Mouse (Mus musculus): ENCODE data around the gene U2surp. TPM values are rescaled to one million over a fixed set of nuclear protein-coding genes. Genes with fewer than 3 reads are reported as not detected.
"Not testable (repeated sequence)": the region's sequence is repeated elsewhere in the genome, so short reads cannot be mapped to it uniquely, and the experiment has no call there.

Gene U2surp
- total RNA-seq, 2 experiments from 2014 or later = 48.9 to 50.0 TPM

- DNase-seq = no peak
- intact Hi-C loops (cut with DNase I) = no loop called here
Observed at GRCm38 (mm10) chr9:95479981-95480380, 31.8 kb downstream of the U2surp start.

GRCm38 (mm10) chr9:95478443-95478842 is 33.4 kb downstream of the U2surp start:
- no peak for DNase-seq
- intact Hi-C loops (cut with DNase I) = no loop called here

- peak in 1 of 2 experiments; percentile 30 for DNase-seq
- intact Hi-C loops (cut with DNase I) = loop anchor here (5.0 kb wide), 1 partner anchor 379 kb away; no protein-coding TSS in a partner anchor
Observed at GRCm38 (mm10) chr9:95472926-95473325, 38.9 kb downstream of the U2surp start.

- intact Hi-C loops (cut with DNase I); DNase-seq: not testable (repeated sequence)
Observed at GRCm38 (mm10) chr9:95469011-95469576, 42.7 kb downstream of the U2surp start.

GRCm38 (mm10) chr9:95464028-95464427 is 47.8 kb downstream of the U2surp start:
- intact Hi-C loops (cut with DNase I) = loop anchor here (2.0 kb wide), 1 partner anchor 725 kb away; no protein-coding TSS in a partner anchor
- DNase-seq = no peak

- DNase-seq = no peak
- intact Hi-C loops (cut with DNase I) = no loop called here
Observed at GRCm38 (mm10) chr9:95451931-95452330, 59.9 kb downstream of the U2surp start.

GRCm38 (mm10) chr9:95450586-95450985 is 61.2 kb downstream of the U2surp start:
- intact Hi-C loops (cut with DNase I) = no loop called here
- DNase-seq = peak; percentile 34 to 47

- intact Hi-C loops (cut with DNase I) = no loop called here
- peak; percentile 20 to 59 for DNase-seq
Observed at GRCm38 (mm10) chr9:95442321-95442731, 69.5 kb downstream of the U2surp start.

- no peak for DNase-seq
- intact Hi-C loops (cut with DNase I) = no loop called here
Observed at GRCm38 (mm10) chr9:95437883-95438282, 73.9 kb downstream of the U2surp start.

GRCm38 (mm10) chr9:95436294-95436613 is 75.5 kb downstream of the U2surp start:
- no peak for DNase-seq
- intact Hi-C loops (cut with DNase I) = no loop called here

- intact Hi-C loops (cut with DNase I) = no loop called here
- no peak for DNase-seq
Observed at GRCm38 (mm10) chr9:95435506-95436293, 76.1 kb downstream of the U2surp start.

- DNase-seq = no peak
- intact Hi-C loops (cut with DNase I) = no loop called here
Observed at GRCm38 (mm10) chr9:95428277-95428676, 83.5 kb downstream of the U2surp start.

GRCm38 (mm10) chr9:95413911-95414310 is 97.9 kb downstream of the U2surp start:
- no peak for DNase-seq
- intact Hi-C loops (cut with DNase I) = no loop called here

GRCm38 (mm10) chr9:95412047-95412446 is 99.7 kb downstream of the U2surp start:
- no peak for DNase-seq
- intact Hi-C loops (cut with DNase I) = no loop called here

GRCm38 (mm10) chr9:95407586-95408220 is 104.1 kb downstream of the U2surp start:
- intact Hi-C loops (cut with DNase I) = loop anchor here (5.0 kb wide), 3 partner anchors 220 to 535 kb away; no protein-coding TSS in a partner anchor
- DNase-seq = no peak

Other genes with a start within 250 kb of the U2surp start
- 1 to 10 TPM; 3.3 to 4.3 TPM for gene Chst2, start 105.3 kb downstream of the U2surp start, total RNA-seq (2021)
- gene Paqr9, start 47.7 kb upstream of the U2surp start, total RNA-seq (2021) = 10 to 100 TPM; 45.9 to 56.3 TPM
- gene Pcolce2, start 125.6 kb upstream of the U2surp start, total RNA-seq (2021) = 10 to 100 TPM; 27.3 to 29.3 TPM
- 1 to 10 TPM; 8.9 to 9.1 TPM for gene Trpc1, start 238.4 kb upstream of the U2surp start, total RNA-seq (2021)

Measured in heart, postnatal 10 days (tissue).